Mouse (Mus musculus): Measurements from ENCODE around the gene Tmem179b.
"Not testable (repeated sequence)": the region's sequence is repeated elsewhere in the genome, so short reads cannot be mapped to it uniquely, and the experiment has no call there.

Tmem179b gene

GRCm38 (mm10) chr19:8734334-8734733 is 39.9 kb downstream of the Tmem179b start:
- DNase-seq (ENCODE audit: low spot score in 2 of 2): no peak

GRCm38 (mm10) chr19:8728335-8729099 is 45.8 kb downstream of the Tmem179b start:
- not testable (repeated sequence) for DNase-seq (ENCODE audit: low spot score in 2 of 2)

- DNase-seq (ENCODE audit: low spot score in 2 of 2): no peak
Observed at GRCm38 (mm10) chr19:8727495-8728114, 46.7 kb downstream of the Tmem179b start.

- no peak for DNase-seq (ENCODE audit: low spot score in 2 of 2)
Observed at GRCm38 (mm10) chr19:8726609-8727390, 47.5 kb downstream of the Tmem179b start.

GRCm38 (mm10) chr19:8725081-8725613 is 49.1 kb downstream of the Tmem179b start:
- no peak for DNase-seq (ENCODE audit: low spot score in 2 of 2)

- DNase-seq (ENCODE audit: low spot score in 2 of 2): no peak
Observed at GRCm38 (mm10) chr19:8724392-8724791, 49.9 kb downstream of the Tmem179b start.

GRCm38 (mm10) chr19:8723574-8724346 is 50.5 kb downstream of the Tmem179b start:
- no peak for DNase-seq (ENCODE audit: low spot score in 2 of 2)

GRCm38 (mm10) chr19:8722907-8723573 is 51.2 kb downstream of the Tmem179b start, which contains the start of gene Slc3a2:
Slc3a2 (minus strand) TSS chr19:8723369.
- peak; percentile 90 to 94 for DNase-seq (ENCODE audit: low spot score in 2 of 2)

- no peak for DNase-seq (ENCODE audit: low spot score in 2 of 2)
Observed at GRCm38 (mm10) chr19:8722559-8722906, 51.7 kb downstream of the Tmem179b start.
